Mouse (Mus musculus) frontal cortex, postnatal 25 days (tissue): ENCODE data around the gene Fam78a.

Experiments used
- DNase-seq, 2 experiments: peaks; one replicate each; pipeline ENCODE4 v3.0.0; 2022; ENCODE audit warnings: low spot score in 2 of 2

Fam78a gene

DNA sequence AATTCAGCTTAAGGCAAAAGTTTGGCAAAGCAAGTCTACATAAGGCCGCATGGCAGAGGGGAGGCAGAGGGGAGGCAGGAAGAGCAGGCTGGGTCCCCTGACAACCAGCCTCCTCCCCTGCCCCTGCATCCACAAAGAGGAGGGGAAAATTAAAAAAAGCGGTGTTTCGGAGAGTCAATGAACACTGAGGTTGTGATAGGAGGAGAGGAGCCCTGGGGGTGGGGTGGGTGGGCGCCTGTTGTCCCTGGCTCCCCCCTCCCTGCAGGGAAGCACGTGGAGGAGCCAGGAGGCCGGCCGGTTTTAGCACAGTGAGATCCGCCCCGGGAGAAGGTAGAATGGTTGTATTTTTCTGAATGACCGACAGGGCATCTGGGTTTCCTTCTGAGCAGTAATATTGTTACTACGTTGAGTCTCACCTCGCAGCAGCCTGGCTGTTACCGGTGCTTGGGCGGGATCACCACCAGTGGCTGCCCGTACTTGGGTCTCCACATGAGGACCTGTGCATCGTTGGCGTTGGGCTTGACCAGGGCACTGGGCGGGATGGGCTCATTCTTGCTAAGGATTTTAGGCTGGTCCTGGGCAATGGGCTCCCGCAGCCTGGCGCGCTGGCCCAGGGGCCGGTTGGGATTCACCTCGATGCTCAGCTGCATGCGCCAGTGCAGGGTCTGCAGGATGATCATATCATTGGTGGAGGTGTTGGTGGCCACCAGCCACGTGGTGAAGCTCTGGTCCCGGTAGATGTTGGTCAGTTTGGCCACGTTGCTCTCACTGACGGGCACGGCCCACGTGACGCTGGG, 15.6 kb downstream of the Fam78a start:
- no peak for DNase-seq

DNA sequence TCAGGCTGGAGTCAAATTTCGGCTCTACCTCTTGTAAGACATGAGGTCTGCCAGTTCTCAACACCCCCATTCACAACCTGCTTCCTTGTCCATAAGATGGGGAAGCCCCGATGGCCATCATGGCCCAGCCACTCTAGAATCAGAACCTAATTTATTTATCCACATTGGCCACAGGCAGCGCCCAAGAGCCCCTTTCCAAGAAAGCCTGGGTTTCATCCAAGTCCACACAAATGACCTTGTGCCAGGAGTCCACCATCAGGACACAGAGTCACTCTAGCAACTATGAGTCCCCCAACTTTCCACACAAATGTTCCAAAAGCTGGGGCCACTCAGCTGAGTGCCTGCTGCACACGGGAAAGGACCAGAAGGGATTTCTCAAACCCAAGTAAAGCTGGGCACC, 18.7 kb downstream of the Fam78a start:
- no peak for DNase-seq

DNA sequence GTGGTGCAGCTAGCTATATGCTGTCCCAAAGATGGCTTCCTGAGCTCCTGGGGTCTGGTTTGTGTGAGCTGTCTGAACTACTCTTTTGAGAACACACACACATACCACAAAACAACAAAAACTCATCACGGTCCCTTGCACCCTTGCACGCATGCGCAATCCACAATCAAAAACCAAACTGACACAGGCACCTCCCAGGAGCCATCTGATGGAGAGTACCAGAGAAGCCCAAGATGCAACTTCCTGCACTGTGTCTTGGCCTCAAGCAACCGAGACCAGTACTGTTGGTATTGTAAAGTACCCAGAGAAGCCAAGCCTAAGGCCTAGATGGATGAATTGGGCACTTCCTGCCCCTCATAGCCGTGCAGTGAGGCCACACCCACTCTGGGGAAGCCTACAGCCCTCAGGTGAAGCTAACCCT, 19.3 kb downstream of the Fam78a start:
- no peak for DNase-seq

DNA sequence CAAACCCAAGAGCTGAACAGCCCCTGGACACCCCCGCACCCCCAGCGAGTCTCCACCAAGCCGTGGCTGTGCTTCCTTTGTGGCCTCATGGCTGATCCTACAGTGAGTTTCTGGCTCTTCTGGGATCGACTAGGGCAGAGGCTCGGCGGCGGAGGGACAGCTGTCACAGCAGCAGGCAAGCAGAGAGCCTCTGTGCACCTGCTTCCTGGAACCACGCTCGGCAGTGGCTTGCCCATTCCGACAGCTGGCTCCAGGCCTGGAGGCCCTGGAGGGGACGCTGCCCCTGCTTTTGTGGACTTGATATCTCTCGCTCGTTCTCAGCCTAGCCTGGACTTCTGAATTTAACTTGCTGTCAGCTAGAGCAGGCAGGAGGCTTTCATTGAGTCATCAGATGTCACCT, 19.7 kb downstream of the Fam78a start:
- no peak for DNase-seq

- DNase-seq, result no peak
These were observed 21.1 kb downstream of the Fam78a start for GRCm38 (mm10) chr2:32063451-32064151.

GRCm38 (mm10) chr2:32062626-32063410, 21.8 kb downstream of the Fam78a start:
- DNase-seq, result no peak

GRCm38 (mm10) chr2:32061722-32062505, 22.7 kb downstream of the Fam78a start:
- no peak for DNase-seq

DNA sequence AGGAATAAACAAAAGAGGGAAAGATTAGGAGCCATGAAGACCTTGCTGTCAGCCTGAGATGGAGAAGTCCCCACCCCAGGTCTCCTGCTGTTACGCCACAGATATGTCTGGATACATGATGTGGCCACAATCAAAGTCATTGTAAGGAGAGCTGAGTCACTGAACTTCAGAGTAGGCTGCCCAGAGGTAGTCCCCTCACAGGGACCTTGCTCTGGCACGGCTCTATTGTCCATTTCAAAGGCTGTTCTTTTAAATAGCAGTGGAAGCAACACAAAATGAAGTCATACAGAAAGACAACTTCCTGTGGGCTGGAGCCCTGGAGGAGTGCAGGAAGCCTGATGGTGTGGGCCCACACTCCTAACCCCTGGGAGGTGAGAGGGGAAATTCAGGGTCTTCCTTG, 23.5 kb downstream of the Fam78a start:
- no peak for DNase-seq

DNA sequence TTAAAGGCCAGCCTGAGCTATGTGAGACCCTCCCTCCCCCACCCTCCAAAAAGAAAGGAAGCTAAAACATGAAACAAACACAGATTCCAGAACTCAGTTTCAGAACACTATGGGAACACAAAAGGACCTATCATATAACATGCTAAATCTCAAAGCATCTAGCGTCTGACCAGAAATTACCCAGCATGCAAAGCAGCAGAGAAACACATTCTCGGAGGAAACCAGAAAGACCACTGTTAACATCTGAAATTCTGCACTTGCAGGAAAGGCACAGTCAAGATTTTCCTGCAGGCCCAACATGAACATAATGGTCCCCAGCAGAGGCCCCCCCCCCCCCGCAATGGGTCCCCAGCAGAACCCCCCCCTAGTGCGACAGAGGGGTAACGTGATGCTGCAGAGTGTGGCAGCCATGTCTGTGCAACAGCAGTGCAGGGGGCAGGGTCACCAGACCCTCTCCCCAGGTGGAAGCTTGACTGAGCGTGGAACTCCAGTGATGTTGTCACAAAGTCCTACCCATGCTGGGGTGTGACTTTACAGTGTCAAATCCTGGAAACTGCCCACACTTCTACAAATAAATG, 24.3 kb downstream of the Fam78a start:
- no peak for DNase-seq

DNA sequence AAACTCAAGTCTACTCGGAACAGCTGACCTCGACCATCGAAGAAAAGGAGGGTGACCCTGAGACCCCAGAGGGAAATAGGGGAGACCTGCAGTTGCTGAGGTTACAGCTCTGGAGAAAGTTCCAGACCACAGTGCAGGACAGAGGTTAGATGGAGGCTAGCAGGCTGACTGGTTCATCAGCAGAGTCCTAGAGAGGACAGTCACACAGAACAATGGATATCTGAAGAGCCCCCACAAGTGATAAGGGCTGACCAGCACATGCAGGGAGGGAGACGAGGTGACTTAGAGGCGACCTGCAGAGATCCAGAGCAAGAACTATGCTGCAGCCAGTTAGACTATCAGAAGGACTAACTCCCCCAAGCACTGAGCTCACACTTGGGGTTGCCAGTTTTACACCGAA, 25.0 kb downstream of the Fam78a start:
- no peak for DNase-seq

- DNase-seq, result no peak
These were observed 25.9 kb downstream of the Fam78a start for GRCm38 (mm10) chr2:32058716-32059115.

DNA sequence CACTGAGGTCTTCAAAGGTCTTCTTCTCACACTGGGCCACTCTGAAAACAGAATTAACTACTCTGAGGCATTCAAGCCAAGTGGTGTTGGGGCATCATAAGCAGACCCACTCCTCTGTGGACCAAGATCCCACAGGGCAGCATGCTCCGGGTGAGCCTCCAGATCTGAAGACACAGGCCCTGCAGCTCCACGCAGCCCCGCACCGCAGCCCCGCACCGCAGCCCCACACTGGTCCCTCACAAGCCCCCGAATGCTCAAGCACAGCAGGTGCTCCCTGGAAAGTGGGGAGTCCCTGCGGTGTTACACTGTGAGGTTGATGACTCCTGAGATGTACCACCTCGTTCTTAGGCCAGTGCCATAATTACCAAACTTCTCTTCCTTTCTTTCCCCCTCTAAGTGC, 26.4 kb downstream of the Fam78a start:
- no peak for DNase-seq

GRCm38 (mm10) chr2:32057794-32058193, 26.9 kb downstream of the Fam78a start:
- no peak for DNase-seq

DNA sequence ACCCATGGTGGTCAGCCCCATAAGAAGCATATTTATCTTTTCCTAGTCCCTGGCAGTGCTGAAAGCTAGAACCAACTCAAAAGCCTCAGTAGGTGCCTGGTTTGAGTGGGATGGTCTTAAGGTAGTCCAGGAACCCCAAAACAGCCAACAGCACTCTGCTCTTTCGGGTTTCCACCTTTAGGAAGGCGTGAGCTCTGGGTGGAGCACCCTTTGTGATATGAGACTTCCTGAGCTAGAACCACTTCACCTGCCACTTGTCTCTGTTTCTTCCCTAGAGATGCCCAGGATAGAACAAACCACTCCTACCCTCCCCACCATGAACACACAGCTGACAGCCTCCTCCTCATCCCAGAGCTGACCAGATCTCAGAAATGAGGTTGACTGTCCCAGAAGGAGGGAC, 27.3 kb downstream of the Fam78a start:
- DNase-seq, result no peak

DNA sequence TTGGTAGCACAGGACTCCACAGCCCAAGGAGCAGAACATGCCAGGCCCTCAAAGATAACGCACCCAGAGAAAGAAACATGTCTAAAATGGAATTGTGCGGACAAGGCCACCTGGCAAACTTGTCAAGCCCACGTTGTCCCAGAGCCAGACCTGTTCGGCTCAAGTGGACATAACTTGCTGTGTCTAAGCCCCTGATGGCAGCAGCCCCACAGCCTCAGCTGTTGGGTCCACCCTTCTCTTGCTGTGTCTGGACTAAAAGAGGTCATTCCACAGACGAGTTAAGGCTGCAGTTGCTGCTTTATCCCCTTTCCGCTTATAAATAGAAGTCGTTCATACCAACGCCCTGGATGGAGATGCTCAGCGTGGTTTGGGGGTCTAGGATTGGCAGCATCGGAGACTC, 28.1 kb downstream of the Fam78a start:
- DNase-seq, result no peak

DNA sequence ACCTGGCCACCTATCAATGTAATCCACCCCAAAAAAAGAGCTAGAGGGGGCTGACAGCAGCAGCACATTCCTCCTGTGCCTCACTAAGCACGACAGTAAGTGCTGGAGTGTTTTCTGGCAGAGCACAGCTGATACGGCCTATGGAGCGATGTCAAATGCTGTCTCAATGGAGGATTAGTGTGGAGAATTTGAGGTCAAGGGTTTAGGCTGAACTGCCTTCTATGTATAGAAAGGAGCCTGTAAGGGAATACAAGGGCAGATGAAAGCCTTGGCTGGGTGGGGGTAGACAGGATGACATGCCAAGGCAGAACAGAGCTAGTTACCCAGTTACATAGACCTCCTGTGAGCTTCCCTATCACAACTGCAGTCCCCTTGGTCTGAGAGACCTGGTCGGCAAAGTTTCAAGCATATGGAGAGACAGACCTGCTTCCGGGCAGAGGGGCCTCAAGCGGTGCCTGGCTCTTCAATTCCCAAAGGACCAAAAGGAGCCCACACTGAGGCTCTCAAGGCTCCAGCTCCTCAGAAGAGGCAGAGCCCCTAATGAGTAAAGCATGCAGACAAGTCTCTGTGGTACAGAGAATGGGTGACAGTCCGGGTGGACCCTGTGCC, 29.2 kb downstream of the Fam78a start:
- DNase-seq, result no peak

- no peak for DNase-seq
These were observed 32.2 kb downstream of the Fam78a start for GRCm38 (mm10) chr2:32052418-32052817.

DNA sequence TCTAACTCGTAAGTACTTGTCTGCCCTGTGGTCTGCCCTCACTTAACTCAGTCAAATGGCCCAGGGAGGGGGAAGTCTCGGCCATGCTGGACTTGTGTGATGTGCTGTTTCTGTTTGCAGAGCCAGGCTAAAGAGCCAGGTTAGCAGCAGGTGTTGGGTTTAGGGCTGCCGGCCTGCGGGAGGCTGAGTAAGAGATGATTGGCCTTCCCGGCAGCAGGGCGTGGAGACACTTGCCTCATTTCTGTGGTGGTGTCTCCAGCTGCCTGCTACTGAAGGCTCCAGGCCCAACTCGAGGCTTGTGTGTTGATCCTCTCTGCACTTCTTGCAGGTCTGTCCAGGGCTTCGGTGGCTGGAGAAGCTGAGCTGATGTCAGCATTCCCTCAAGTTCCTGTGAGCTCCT, 32.9 kb downstream of the Fam78a start:
- DNase-seq, result no peak

DNA sequence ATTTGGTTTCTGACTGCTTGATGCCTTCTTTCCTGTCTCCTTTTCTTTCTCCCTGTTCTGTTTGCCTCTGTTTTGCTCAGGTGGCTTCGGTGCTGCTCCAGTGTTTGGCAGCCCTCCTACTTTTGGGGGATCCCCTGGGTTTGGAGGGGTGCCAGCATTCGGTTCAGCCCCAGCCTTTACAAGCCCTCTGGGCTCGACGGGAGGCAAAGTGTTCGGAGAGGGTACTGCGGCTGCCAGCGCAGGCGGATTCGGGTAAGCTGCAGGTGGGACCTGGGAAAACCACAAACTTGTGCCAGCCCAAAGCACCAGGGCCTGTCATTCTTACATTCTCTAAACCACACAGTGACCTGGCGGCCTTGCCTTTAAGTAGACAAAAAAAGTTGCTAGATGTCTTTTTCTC, 37.3 kb downstream of the Fam78a start:
- DNase-seq, result no peak

DNA sequence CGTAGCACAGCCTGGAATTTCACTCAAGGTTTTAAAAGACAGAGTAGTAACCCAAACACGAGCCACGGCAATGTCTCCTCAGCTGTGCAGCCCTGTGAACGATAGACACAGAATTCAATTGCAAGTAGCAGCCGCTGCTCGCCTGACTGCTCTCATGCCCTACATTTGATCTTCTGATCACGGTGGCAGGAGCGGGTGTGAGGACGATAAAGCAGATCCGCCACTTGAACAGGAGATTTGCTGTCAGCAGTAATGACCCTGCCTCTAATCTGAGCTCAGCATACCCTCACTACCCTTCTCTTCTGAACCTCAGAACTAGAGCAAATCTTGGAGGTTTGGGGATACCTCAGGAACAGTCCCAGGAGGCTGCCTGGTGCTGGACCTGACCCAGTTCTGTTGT, 38.6 kb downstream of the Fam78a start:
- no peak for DNase-seq

- no peak for DNase-seq
These were observed 39.3 kb downstream of the Fam78a start for GRCm38 (mm10) chr2:32045375-32045774.
